Mouse (Mus musculus) ovary, adult 18-20 months (tissue): ENCODE results near the gene Plpp3.

Experiments used
- DNase-seq: peaks from one replicate; pipeline ENCODE4 v3.0.0; 2022; ENCODE audit warnings: low spot score, mixed read lengths

Gene Plpp3

DNA sequence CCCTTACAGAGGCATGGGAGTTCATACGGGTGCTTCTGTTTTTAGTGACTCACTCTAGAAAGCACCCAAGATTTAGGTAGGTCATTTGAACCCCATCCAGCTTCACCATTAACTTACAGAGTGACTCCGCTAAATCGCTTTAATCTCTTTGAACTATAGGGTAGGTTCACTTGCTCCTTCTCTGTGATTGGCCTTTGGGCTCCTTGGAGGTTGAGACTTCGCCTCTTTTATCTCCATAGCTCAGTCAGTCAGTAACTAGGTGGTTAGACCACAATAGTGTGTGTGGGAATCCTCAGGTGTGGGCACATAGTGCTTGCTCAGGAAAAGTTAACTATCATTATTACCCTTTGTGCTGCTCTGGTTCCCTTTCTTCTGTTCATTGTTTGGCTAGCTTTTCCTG lies 33.7 kb downstream of the Plpp3 start:
- no peak for DNase-seq

DNA sequence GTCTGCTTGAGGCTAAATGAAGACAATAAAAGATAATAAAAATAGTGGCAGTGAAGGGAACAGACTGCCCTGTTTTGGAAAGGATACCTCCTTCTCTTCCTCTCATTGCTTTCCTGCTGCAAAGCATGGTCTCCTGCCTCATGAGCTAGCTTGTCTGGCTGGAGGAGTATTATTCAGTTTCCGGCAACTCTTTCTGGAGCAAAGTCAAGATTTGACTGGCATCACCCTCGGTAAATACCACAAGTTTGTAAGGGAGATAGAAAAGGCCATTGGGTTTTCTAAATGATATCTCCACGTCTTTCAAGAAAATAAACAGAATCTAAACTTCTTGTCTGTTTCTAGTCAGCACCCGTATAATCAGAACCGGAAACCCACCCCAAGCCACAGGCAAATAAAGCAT lies 34.4 kb downstream of the Plpp3 start:
- no peak for DNase-seq

GRCm38 (mm10) chr4:105192665-105193064 lies 35.5 kb downstream of the Plpp3 start:
- DNase-seq: no peak

DNA sequence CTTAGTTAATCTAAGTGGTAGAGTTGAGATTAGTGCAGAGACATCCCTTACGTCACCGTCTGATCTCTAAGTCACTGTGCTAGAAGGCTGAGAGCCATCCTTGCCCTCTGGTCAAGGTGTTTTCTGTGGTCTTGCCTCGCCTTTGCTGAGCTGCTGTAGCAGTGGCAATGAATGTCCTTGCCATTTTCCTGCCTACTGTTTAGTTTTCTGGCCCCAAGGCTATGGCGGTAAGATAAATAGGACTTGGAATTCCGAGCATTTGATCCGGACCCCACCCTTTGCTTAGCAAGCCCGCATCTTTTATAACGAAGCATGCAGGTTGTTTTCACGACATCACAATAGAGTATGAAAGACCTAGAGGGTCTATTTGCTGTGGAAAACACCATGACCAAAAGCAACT lies 38.1 kb downstream of the Plpp3 start:
- DNase-seq: no peak

GRCm38 (mm10) chr4:105196099-105196498 lies 39.0 kb downstream of the Plpp3 start:
- DNase-seq: no peak

GRCm38 (mm10) chr4:105196993-105197765 lies 40.0 kb downstream of the Plpp3 start:
- DNase-seq: no peak

- no peak for DNase-seq
Observed at GRCm38 (mm10) chr4:105198696-105199095, 41.5 kb downstream of the Plpp3 start.

- no peak for DNase-seq
Observed at GRCm38 (mm10) chr4:105199345-105199744, 42.2 kb downstream of the Plpp3 start.

GRCm38 (mm10) chr4:105200624-105201524 lies 43.7 kb downstream of the Plpp3 start:
- no peak for DNase-seq

DNA sequence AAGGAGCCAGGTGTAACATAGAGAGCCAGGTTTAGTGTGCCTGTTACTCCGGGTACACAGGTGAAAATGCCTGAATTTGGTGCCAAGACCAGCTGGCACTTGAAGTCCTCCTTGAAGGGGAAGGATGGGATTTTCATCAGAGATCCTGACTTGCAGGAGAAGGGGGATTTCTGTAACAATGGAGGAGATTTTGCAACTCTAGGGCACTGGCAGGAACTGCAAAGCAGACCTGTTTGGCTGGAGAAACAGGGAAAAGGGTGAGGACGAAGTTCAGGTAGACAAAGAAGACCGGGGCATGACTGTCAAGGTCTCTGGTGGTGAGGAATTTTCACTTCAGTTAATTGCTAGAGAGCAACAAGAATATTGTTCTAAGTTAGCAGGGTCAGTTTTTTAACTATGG lies 45.3 kb downstream of the Plpp3 start:
- no peak for DNase-seq

DNA sequence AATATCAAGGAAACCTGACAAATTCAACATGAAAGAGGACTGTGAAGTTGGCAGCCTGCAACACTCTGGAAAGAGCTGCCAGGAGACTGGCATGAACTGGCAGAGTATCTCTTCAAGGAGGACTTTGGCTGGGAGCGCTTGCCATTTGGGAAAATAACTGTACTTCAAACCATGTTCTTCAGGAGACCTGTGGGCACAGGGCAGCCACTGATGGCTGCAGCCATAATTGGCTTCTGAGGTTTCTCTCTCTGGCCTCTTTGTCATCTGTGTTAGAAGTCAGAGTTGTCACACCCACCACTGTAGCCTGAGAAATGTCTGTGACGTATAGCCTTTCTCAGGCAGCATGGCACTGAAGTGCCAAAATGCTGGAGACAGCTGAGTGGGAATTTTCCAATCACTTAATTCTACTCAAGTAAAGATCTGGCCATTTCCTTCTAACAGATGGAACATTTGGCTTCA lies 46.2 kb downstream of the Plpp3 start:
- DNase-seq: no peak

- no peak for DNase-seq
Observed at GRCm38 (mm10) chr4:105204071-105204470, 46.9 kb downstream of the Plpp3 start.

DNA sequence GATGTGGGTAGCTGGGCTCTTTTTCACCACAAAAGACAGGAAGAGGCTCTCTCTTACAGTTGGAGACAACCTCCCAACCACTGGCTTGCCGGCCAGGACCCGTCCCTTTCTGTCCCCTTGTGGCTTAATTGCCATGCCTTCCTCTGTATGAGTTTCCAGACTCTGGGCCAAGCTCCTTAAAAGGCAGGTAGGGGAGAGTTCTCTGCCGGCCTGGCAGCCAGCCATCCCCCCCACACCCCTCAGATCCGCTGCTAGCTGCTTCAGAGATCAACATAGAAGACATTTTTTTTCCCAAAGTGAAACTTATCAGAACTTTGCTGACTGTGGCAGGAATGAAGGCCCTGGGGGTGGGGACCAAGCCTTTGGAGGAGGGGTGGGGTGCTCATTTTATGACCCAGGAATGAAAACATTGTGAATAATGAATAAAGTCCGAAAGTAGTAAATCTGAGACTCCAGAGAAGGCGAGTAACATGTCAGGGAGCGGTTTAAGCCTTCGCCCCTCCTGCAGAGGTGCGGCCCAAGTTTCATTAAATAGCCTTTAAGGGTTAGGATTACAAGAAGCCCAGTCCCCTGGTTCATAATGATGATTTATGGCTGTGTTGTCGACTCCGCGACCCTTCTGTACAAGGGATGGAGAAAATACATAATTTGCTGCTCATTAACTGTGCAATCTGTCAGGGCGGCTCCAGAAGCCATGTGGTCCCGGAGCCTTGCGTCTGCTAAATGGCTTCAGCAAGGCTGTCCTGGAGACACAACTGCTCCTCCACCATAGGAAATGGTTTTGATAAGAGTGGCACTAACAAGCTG lies 48.1 kb downstream of the Plpp3 start:
- no peak for DNase-seq

DNA sequence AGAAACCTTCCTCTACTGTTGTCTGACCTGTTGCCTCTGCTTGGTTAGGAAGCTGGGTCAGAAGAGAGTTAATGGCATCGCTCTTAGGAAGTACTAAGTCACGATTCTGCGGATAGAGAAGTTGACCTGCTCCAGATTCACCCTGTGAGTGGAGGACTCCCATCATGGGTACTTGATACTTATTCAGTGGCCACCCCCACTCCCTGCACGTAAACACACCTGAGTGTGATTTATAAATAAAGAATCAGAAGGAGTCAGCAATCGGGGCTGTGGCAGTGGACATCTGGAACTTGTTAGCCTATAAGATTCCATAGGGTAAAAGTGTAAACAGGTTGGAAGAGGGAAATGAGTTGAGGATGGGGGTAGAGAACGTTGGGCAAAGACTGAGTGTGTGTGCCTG lies 49.0 kb downstream of the Plpp3 start:
- DNase-seq: no peak

GRCm38 (mm10) chr4:105206995-105207394 lies 49.8 kb downstream of the Plpp3 start:
- DNase-seq: no peak

DNA sequence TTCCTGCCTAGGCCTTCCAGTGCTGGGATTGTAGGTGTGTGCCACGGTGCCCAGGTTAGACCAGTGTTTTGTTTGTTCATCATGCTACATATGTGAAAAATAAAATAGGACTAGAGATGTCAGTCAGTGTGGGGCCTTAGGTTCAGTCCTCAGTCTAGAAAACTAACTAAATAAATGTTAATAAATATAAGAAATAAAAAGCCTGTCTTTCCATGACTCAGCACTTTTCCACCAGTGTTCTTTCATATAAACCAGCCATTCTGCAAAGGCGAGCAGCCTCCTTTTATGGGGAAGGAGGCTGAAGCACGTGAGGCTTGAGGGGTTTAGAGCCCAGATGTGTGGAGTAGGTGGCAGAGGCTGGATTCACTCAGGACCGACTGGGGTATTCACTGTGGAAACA lies 50.5 kb downstream of the Plpp3 start:
- no peak for DNase-seq

DNA sequence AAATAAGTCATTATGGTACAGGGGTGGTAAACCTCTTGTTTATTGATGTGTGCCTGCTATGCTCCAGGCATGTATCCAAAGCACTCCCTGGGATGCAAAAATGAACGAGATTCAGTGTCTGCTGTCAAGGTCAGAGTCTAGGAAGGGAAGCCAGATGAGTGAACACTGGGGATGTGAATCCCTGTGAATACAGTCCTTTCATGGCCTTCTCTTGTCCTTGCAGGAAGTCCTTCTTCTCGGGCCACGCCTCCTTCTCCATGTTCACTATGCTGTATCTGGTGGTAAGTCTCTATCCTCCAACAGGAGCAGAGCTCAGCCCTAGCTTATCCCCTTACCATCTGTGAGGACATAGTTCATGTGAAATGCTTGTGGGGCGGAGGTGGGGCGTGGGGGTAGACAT lies 51.8 kb downstream of the Plpp3 start:
- no peak for DNase-seq

GRCm38 (mm10) chr4:105213314-105213713 lies 56.2 kb downstream of the Plpp3 start:
- no peak for DNase-seq

GRCm38 (mm10) chr4:105214438-105214837 lies 57.3 kb downstream of the Plpp3 start:
- no peak for DNase-seq

- DNase-seq: no peak
Observed at GRCm38 (mm10) chr4:105215726-105216410, 58.7 kb downstream of the Plpp3 start.

DNA sequence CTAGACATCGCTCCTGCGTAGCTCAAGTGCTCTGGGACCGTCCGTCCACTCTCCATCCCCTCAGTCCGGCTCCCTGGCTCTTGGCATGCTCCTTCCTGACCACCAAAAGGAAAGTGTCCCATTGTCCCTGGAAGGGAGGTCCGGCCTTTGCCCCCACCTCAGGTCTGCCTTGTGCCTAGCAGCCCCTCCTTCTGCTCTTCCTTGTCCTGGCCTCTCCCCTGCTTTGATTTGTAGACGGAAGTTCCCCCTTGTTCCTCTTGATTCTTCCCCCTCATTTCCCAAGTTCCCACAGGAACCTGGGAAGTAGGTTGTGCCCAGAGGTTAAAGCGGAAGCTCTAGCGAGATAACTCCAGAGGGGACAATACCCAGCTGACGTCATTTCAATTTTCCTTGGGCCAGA lies 61.1 kb downstream of the Plpp3 start:
- no peak for DNase-seq

GRCm38 (mm10) chr4:105219316-105219715 lies 62.2 kb downstream of the Plpp3 start:
- DNase-seq: no peak
